Mouse (Mus musculus) neural tube, embryonic 12.5 days (tissue): ENCODE data around the gene Gm20388. TPM values are rescaled to one million over a fixed set of nuclear protein-coding genes. Genes with fewer than 3 reads are reported as not detected.

ENCODE experiments used
- ATAC-seq: fragments of 200-750 bp; cut with Nextera tagmentation; 2 replicates; pipeline ENCODE4 v1.8.0; 2017; ENCODE audit warnings: low read depth, mild to moderate bottlenecking, moderate TSS enrichment, moderate library complexity; ENCODE audit not compliant: low FRiP score
- H3K27ac ChIP-seq: fragments of 300-500 bp; sonication (generic); 2 replicates; pipeline ENCODE4 v1.5.1; 2016
- H3K27me3 ChIP-seq: fragments of 300-500 bp; sonication (generic); replicated peaks from 2 replicates; pipeline ENCODE4 v1.6.1; 2016; ENCODE audit warnings: mild to moderate bottlenecking
- H3K36me3 ChIP-seq: fragments of 300-500 bp; sonication (generic); 2 replicates; pipeline ENCODE4 v1.6.1; 2016; ENCODE audit warnings: mild to moderate bottlenecking
- H3K4me1 ChIP-seq: fragments of 300-500 bp; sonication (generic); 2 replicates; pipeline ENCODE4 v1.6.1; 2016
- H3K4me2 ChIP-seq: fragments of 300-500 bp; sonication (generic); replicated peaks from 2 replicates; pipeline ENCODE4 v1.6.1; 2016; ENCODE audit warnings: mild to moderate bottlenecking
- H3K4me3 ChIP-seq: fragments of 300-500 bp; sonication (generic); 2 replicates; pipeline ENCODE4 v1.5.1; 2016
- H3K9ac ChIP-seq: fragments of 300-500 bp; sonication (generic); 2 replicates; pipeline ENCODE4 v1.6.1; 2016; ENCODE audit warnings: mild to moderate bottlenecking
- H3K9me3 ChIP-seq: fragments of 300-500 bp; sonication (generic); 2 replicates; pipeline ENCODE4 v1.6.1; 2016; ENCODE audit warnings: mild to moderate bottlenecking
- WGBS: fragments of 180-500 bp; shearing (Covaris S2); methylation state at CpG from one replicate; pipeline ENCODE4 v1.1.7; 2016; 5-methylcytosine and 5-hydroxymethylcytosine counted together
- polyA plus RNA-seq: library from polyadenylated mRNA; unstranded; fragments of >200 nt; fragmentation: Nextera tagmentation; extraction: Ambion mirVana; gene quantifications from 2 replicates; pipeline ENCODE4 v1.2.1, GENCODE M21; 2016

Gm20388 gene
- polyA plus RNA-seq, 1 experiment from 2014 or later = not detected

GRCm38 (mm10) chr8:119917415-119917814, 6.8 kb downstream of the Gm20388 start:
- no peaks in the 10 kb centered on the region for H3K9me3 ChIP-seq
- no peaks in the 10 kb centered on the region for H3K27me3 ChIP-seq
- peaks cover 48% of the 10 kb centered on the region for H3K4me1 ChIP-seq
- H3K27ac ChIP-seq = no peak overlapping the region
- WGBS = 95% methylated on average over 3 of the region's 3 CpGs
- no peak overlapping the region for H3K9ac ChIP-seq
- peaks cover 7% of the 10 kb centered on the region for H3K36me3 ChIP-seq
- H3K4me2 ChIP-seq = no peak overlapping the region
- ATAC-seq = no peak
- H3K4me3 ChIP-seq = no peak overlapping the region

GRCm38 (mm10) chr8:119918155-119918567, 7.5 kb downstream of the Gm20388 start:
- no peak overlapping the region for H3K27ac ChIP-seq
- peaks cover 42% of the 10 kb centered on the region for H3K4me1 ChIP-seq
- no peaks in the 10 kb centered on the region for H3K9me3 ChIP-seq
- ATAC-seq = no peak
- H3K4me3 ChIP-seq = no peak overlapping the region
- H3K27me3 ChIP-seq = no peaks in the 10 kb centered on the region
- no peak overlapping the region for H3K9ac ChIP-seq
- 91% methylated on average over 1 of the region's 1 CpGs for WGBS
- H3K4me2 ChIP-seq = no peak overlapping the region
- peaks cover 7% of the 10 kb centered on the region for H3K36me3 ChIP-seq

GRCm38 (mm10) chr8:119923259-119923658, 12.6 kb downstream of the Gm20388 start:
- no peaks in the 10 kb centered on the region for H3K27me3 ChIP-seq
- H3K36me3 ChIP-seq = peaks cover 4% of the 10 kb centered on the region
- H3K9ac ChIP-seq = no peak overlapping the region
- no peak overlapping the region for H3K27ac ChIP-seq
- WGBS = 64% methylated on average over 5 of the region's 5 CpGs
- no peak for ATAC-seq
- H3K9me3 ChIP-seq = no peaks in the 10 kb centered on the region
- peaks cover 21% of the 10 kb centered on the region; the same call in 1 of the 2 replicates for H3K4me1 ChIP-seq
- H3K4me2 ChIP-seq = no peak overlapping the region
- H3K4me3 ChIP-seq = no peak overlapping the region

- Histone ChIP-seq H3K9ac (no peak overlapping the region), H3K27ac (no peak overlapping the region), H3K9me3 (no peaks in the 10 kb centered on the region), H3K27me3 (no peaks in the 10 kb centered on the region), H3K36me3 (no peaks in the 10 kb centered on the region), H3K4me2 (no peak overlapping the region), H3K4me3 (no peak overlapping the region), H3K4me1 (peaks cover 21% of the 10 kb centered on the region; the same call in 1 of the 2 replicates)
- ATAC-seq = no peak
- WGBS = 92% methylated on average over 4 of the region's 4 CpGs
Measured at GRCm38 (mm10) chr8:119925428-119925827, 14.8 kb downstream of the Gm20388 start.

GRCm38 (mm10) chr8:119926474-119926873, 15.8 kb downstream of the Gm20388 start:
- Histone ChIP-seq H3K4me1 (peaks cover 16% of the 10 kb centered on the region; the same call in 1 of the 2 replicates), H3K27ac (no peak overlapping the region), H3K9me3 (no peaks in the 10 kb centered on the region), H3K27me3 (no peaks in the 10 kb centered on the region), H3K4me3 (no peak overlapping the region), H3K36me3 (no peaks in the 10 kb centered on the region), H3K9ac (no peak overlapping the region), H3K4me2 (no peak overlapping the region)
- WGBS = 83% methylated on average over 2 of the region's 2 CpGs
- ATAC-seq = no peak

GRCm38 (mm10) chr8:119927422-119928092, 16.9 kb downstream of the Gm20388 start:
- Histone ChIP-seq H3K9ac (no peak overlapping the region), H3K27ac (no peak overlapping the region), H3K27me3 (no peaks in the 10 kb centered on the region), H3K36me3 (peaks cover 8% of the 10 kb centered on the region), H3K4me2 (no peak overlapping the region), H3K4me3 (no peak overlapping the region), H3K9me3 (no peaks in the 10 kb centered on the region), H3K4me1 (peaks cover 9% of the 10 kb centered on the region; the same call in 1 of the 2 replicates)
- no peak for ATAC-seq
- WGBS = 49% methylated on average over 6 of the region's 6 CpGs

GRCm38 (mm10) chr8:119931317-119931716, 20.7 kb downstream of the Gm20388 start:
- H3K4me3 ChIP-seq = no peak overlapping the region
- no peak for ATAC-seq
- H3K27ac ChIP-seq = no peak overlapping the region
- H3K4me2 ChIP-seq = no peak overlapping the region
- no peaks in the 10 kb centered on the region for H3K27me3 ChIP-seq
- WGBS = 81% methylated on average over 4 of the region's 4 CpGs
- H3K9ac ChIP-seq = no peak overlapping the region
- H3K4me1 ChIP-seq = 0 out of 2 replicates have a peak, but pooled peaks cover 5% of the 10 kb centered on the region
- peaks cover 37% of the 10 kb centered on the region for H3K36me3 ChIP-seq
- no peaks in the 10 kb centered on the region for H3K9me3 ChIP-seq

- Histone ChIP-seq H3K27me3 (no peaks in the 10 kb centered on the region), H3K4me1 (peaks cover 7% of the 10 kb centered on the region; the same call in 1 of the 2 replicates), H3K4me3 (no peak overlapping the region), H3K4me2 (no peak overlapping the region), H3K36me3 (peaks cover 53% of the 10 kb centered on the region), H3K9ac (no peak overlapping the region), H3K27ac (no peak overlapping the region), H3K9me3 (no peaks in the 10 kb centered on the region)
- ATAC-seq = no peak
- 94% methylated on average over 4 of the region's 4 CpGs for WGBS
Measured at GRCm38 (mm10) chr8:119933681-119934080, 23.0 kb downstream of the Gm20388 start.

GRCm38 (mm10) chr8:119935541-119935940, 24.9 kb downstream of the Gm20388 start:
- no peak overlapping the region for H3K4me3 ChIP-seq
- WGBS = 87% methylated on average over 6 of the region's 6 CpGs
- no peaks in the 10 kb centered on the region for H3K9me3 ChIP-seq
- no peak overlapping the region for H3K27ac ChIP-seq
- no peak overlapping the region for H3K9ac ChIP-seq
- H3K27me3 ChIP-seq = no peaks in the 10 kb centered on the region
- H3K4me2 ChIP-seq = no peak overlapping the region
- peaks cover 59% of the 10 kb centered on the region for H3K36me3 ChIP-seq
- peaks cover 7% of the 10 kb centered on the region; the same call in 1 of the 2 replicates for H3K4me1 ChIP-seq
- no peak for ATAC-seq

GRCm38 (mm10) chr8:119938481-119938880, 27.8 kb downstream of the Gm20388 start:
- Histone ChIP-seq H3K36me3 (peaks cover 62% of the 10 kb centered on the region), H3K4me1 (peaks cover 7% of the 10 kb centered on the region; the same call in 1 of the 2 replicates), H3K9ac (no peak overlapping the region), H3K4me2 (no peak overlapping the region), H3K27ac (no peak overlapping the region), H3K27me3 (no peaks in the 10 kb centered on the region), H3K9me3 (no peaks in the 10 kb centered on the region), H3K4me3 (no peak overlapping the region)
- ATAC-seq = no peak
- WGBS = 84% methylated on average over 7 of the region's 7 CpGs

GRCm38 (mm10) chr8:119939336-119939735, 28.7 kb downstream of the Gm20388 start:
- WGBS = 85% methylated on average over 2 of the region's 2 CpGs
- Histone ChIP-seq H3K4me2 (no peak overlapping the region), H3K36me3 (peaks cover 62% of the 10 kb centered on the region), H3K4me3 (no peak overlapping the region), H3K4me1 (peaks cover 10% of the 10 kb centered on the region; the same call in 1 of the 2 replicates), H3K9me3 (no peaks in the 10 kb centered on the region), H3K9ac (no peak overlapping the region), H3K27ac (no peak overlapping the region), H3K27me3 (no peaks in the 10 kb centered on the region)
- ATAC-seq = no peak

- ATAC-seq = no peak
- no peaks in the 10 kb centered on the region for H3K27me3 ChIP-seq
- H3K9me3 ChIP-seq = no peaks in the 10 kb centered on the region
- 96% methylated on average over 18 of the region's 18 CpGs for WGBS
- H3K9ac ChIP-seq = no peak overlapping the region
- H3K27ac ChIP-seq = no peak overlapping the region
- H3K4me1 ChIP-seq = peaks cover 10% of the 10 kb centered on the region; the same call in 1 of the 2 replicates
- no peak overlapping the region for H3K4me3 ChIP-seq
- H3K36me3 ChIP-seq = peaks cover 56% of the 10 kb centered on the region
- H3K4me2 ChIP-seq = no peak overlapping the region
Measured at GRCm38 (mm10) chr8:119941471-119941870, 30.8 kb downstream of the Gm20388 start.

- Histone ChIP-seq H3K9me3 (no peaks in the 10 kb centered on the region), H3K27me3 (no peaks in the 10 kb centered on the region), H3K9ac (no peak overlapping the region), H3K4me3 (no peak overlapping the region), H3K27ac (no peak overlapping the region), H3K4me1 (0 out of 2 replicates have a peak, but pooled peaks cover 3% of the 10 kb centered on the region), H3K4me2 (no peak overlapping the region), H3K36me3 (peaks cover 51% of the 10 kb centered on the region)
- no peak for ATAC-seq
- WGBS = 86% methylated on average over 10 of the region's 10 CpGs
Measured at GRCm38 (mm10) chr8:119943616-119944015, 33.0 kb downstream of the Gm20388 start.
